Comparison of ENCODE assay signal across 10 mouse cellular contexts in the genomic region with DNA sequence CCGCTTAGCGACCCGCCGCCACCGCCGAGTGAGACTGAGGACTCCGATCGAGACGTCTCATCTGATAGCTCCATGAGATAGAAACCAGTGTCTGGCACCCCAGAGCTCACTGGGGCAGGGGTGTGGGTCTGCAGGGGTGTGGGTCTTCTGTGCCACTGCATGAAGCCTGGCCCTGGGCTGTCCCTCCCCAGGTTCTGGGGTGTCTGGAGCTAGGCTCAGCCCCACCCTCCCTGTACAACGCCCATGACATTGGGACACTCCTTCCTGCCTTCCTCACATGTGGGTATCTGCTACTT. TPM values are rescaled to one million over a fixed set of nuclear protein-coding genes. Genes with fewer than 3 reads are reported as not detected.
DNase-seq lines count a peak whose midpoint lies in the region; ATAC-seq and TF ChIP-seq lines count a peak whose summit lies in the region.
"Had no signal": no experiment of that assay in that cellular context is flagged by ENCODE, and none has a peak within 500 bp of the region (broad histone marks: within the 10 kb centered on the region; RNA-seq: fewer than 3 reads in every experiment).

No protein-coding gene starts in this region.

- no peak for ATAC-seq in forebrain, embryonic 16.5 days
- no peak for ATAC-seq in lung, embryonic 16.5 days (ENCODE audit: low read depth)
- ATAC-seq in forebrain, embryonic 15.5 days (replicated peaks) = no peak
- no peak for ATAC-seq in liver, postnatal 0 days
- ATAC-seq in megakaryocyte-erythroid progenitor cell, adult 5-6 weeks (replicated peaks; ENCODE audit: low FRiP score, low TSS enrichment, poor library complexity, severe bottlenecking) = no peak

- H3K27me3 ChIP-seq in forebrain, embryonic 10.5 days (ENCODE audit: poor library complexity, severe bottlenecking) = no peaks in the 10 kb centered on the region
- H3K27me3 ChIP-seq in forebrain, embryonic 16.5 days (replicated peaks; ENCODE audit: control insufficient read depth, insufficient read depth, low read length) = no peaks in the 10 kb centered on the region
- no peaks in the 10 kb centered on the region for H3K27me3 ChIP-seq in lung, embryonic 16.5 days (ENCODE audit: control insufficient read depth, insufficient read depth, low read depth, low read length)
- H3K27me3 ChIP-seq in forebrain, embryonic 15.5 days = no peaks in the 10 kb centered on the region
- no peaks in the 10 kb centered on the region for H3K27me3 ChIP-seq in liver, postnatal 0 days (ENCODE audit: insufficient read depth, low read length)

- H3K4me1 ChIP-seq in forebrain, embryonic 10.5 days = peaks cover 73% of the 10 kb centered on the region
- peaks cover 19% of the 10 kb centered on the region for H3K4me1 ChIP-seq in forebrain, embryonic 16.5 days (replicated peaks; ENCODE audit: control insufficient read depth, insufficient read depth, low read length)
- H3K4me1 ChIP-seq in lung, embryonic 16.5 days (replicated peaks; ENCODE audit: control insufficient read depth, insufficient read depth, low read length) = peaks cover 16% of the 10 kb centered on the region
- H3K4me1 ChIP-seq in forebrain, embryonic 15.5 days = peaks cover 40% of the 10 kb centered on the region
- H3K4me1 ChIP-seq in liver, postnatal 0 days (ENCODE audit: insufficient read depth) = peaks cover 26% of the 10 kb centered on the region

- no peak overlapping the region for H3K9ac ChIP-seq in forebrain, embryonic 16.5 days (replicated peaks; ENCODE audit: low read depth, low read length)
- no peak overlapping the region; the same call in 1 of the 2 replicates for H3K9ac ChIP-seq in lung, embryonic 16.5 days (ENCODE audit: low read length)
- H3K9ac ChIP-seq in forebrain, embryonic 15.5 days (replicated peaks) = no peak overlapping the region
- no peak overlapping the region for H3K9ac ChIP-seq in liver, postnatal 0 days (replicated peaks)

- no peak for TF ChIP-seq EP300 in liver, postnatal 0 days (IDR thresholded peaks at IDR 0.05; ENCODE audit: low read depth)

- peak overlapping the region; percentile 32; the same call in 1 of the 2 replicates for H3K27ac ChIP-seq in forebrain, embryonic 10.5 days
- no peak overlapping the region for H3K27ac ChIP-seq in forebrain, embryonic 16.5 days (ENCODE audit: low read length)
- peak overlapping the region; percentile 33; the same call in 1 of the 2 replicates for H3K27ac ChIP-seq in lung, embryonic 16.5 days (ENCODE audit: low read length)
- peak overlapping the region; percentile 40 for H3K27ac ChIP-seq in forebrain, embryonic 15.5 days (replicated peaks)
- H3K27ac ChIP-seq in liver, postnatal 0 days (ENCODE audit: low read depth) = peak overlapping the region; percentile 34; the same call in 1 of the 2 replicates

- H3K4me3 ChIP-seq in forebrain, embryonic 10.5 days = peak overlapping the region; percentile 24
- H3K4me3 ChIP-seq in forebrain, embryonic 16.5 days (replicated peaks; ENCODE audit: low read length) = no peak overlapping the region
- no peak overlapping the region for H3K4me3 ChIP-seq in lung, embryonic 16.5 days (ENCODE audit: low read length)
- no peak overlapping the region for H3K4me3 ChIP-seq in forebrain, embryonic 15.5 days
- no peak overlapping the region for H3K4me3 ChIP-seq in liver, postnatal 0 days (ENCODE audit: low read depth, low read length)
- H3K4me3 ChIP-seq: erythroblast, embryonic 14.5 days had no signal

- peaks cover 93% of the 10 kb centered on the region for H3K36me3 ChIP-seq in forebrain, embryonic 10.5 days (replicated peaks)
- H3K36me3 ChIP-seq in forebrain, embryonic 16.5 days (ENCODE audit: control insufficient read depth, insufficient read depth) = peaks cover 13% of the 10 kb centered on the region
- peaks cover 25% of the 10 kb centered on the region for H3K36me3 ChIP-seq in lung, embryonic 16.5 days (ENCODE audit: control insufficient read depth, insufficient read depth, low read length)
- H3K36me3 ChIP-seq in forebrain, embryonic 15.5 days = peaks cover 45% of the 10 kb centered on the region
- H3K36me3 ChIP-seq in liver, postnatal 0 days (replicated peaks; ENCODE audit: insufficient read depth, low read length) = peaks cover 37% of the 10 kb centered on the region

- TF ChIP-seq CTCF in liver, postnatal 0 days (IDR thresholded peaks at IDR 0.05; ENCODE audit: low read depth) = no peak

- WGBS in forebrain, embryonic 10.5 days = 76% methylated on average over 10 of the region's 10 CpGs
- WGBS in forebrain, embryonic 16.5 days = 48% methylated on average over 10 of the region's 10 CpGs
- WGBS in lung, embryonic 16.5 days = 51% methylated on average over 10 of the region's 10 CpGs
- WGBS in forebrain, embryonic 15.5 days = 57% methylated on average over 10 of the region's 10 CpGs
- 45% methylated on average over 10 of the region's 10 CpGs for WGBS in liver, postnatal 0 days (ENCODE audit: insufficient replicate concordance)

- H3K9me3 ChIP-seq in forebrain, embryonic 10.5 days = no peaks in the 10 kb centered on the region
- H3K9me3 ChIP-seq in forebrain, embryonic 16.5 days (ENCODE audit: control insufficient read depth, low read length) = no peaks in the 10 kb centered on the region
- H3K9me3 ChIP-seq in lung, embryonic 16.5 days (ENCODE audit: control insufficient read depth, low read length) = no peaks in the 10 kb centered on the region
- H3K9me3 ChIP-seq in forebrain, embryonic 15.5 days = no peaks in the 10 kb centered on the region
- no peaks in the 10 kb centered on the region for H3K9me3 ChIP-seq in liver, postnatal 0 days (ENCODE audit: low read length)

- DNase-seq in forebrain, embryonic 10.5 days (ENCODE audit: extremely low spot score, low spot score) = no peak
- DNase-seq in lung, postnatal 14 days = no peak
- no peak for DNase-seq in liver, postnatal 0 days
- DNase-seq in layer of hippocampus, adult 9-10 months (ENCODE audit: low spot score) = no peak
- DNase-seq: thymus, postnatal 36 days had no signal

- no peak overlapping the region for H3K4me2 ChIP-seq in forebrain, embryonic 16.5 days (ENCODE audit: low read length)
- no peak overlapping the region for H3K4me2 ChIP-seq in lung, embryonic 16.5 days (ENCODE audit: low read depth, low read length)
- no peak overlapping the region for H3K4me2 ChIP-seq in forebrain, embryonic 15.5 days (replicated peaks)
- H3K4me2 ChIP-seq in liver, postnatal 0 days (ENCODE audit: low read depth, low read length) = no peak overlapping the region

RNA-seq across cellular contexts. Expression of a gene that starts 5.8 kb away (rescaled TPM):
- 3,225 and 3,313 TPM in 2 replicates for polyA plus RNA-seq in forebrain, embryonic 10.5 days (2016; fragmentation: Nextera tagmentation; extraction: Ambion mirVana)
- 1,297 and 1,346 TPM in 2 replicates for polyA plus RNA-seq in forebrain, embryonic 16.5 days (2015; fragmentation: Nextera tagmentation; extraction: Ambion mirVana)
- 1,562 and 1,631 TPM in 2 replicates for polyA plus RNA-seq in lung, embryonic 16.5 days (2015; fragmentation: Nextera tagmentation; extraction: Ambion mirVana)
- polyA plus RNA-seq in forebrain, embryonic 15.5 days (2015; fragmentation: Nextera tagmentation; extraction: Ambion mirVana) = 1,461 and 1,493 TPM in 2 replicates
- 1,355 and 1,565 TPM in 2 replicates for polyA plus RNA-seq in liver, postnatal 0 days (2015; fragmentation: Nextera tagmentation; extraction: Ambion mirVana)
- total RNA-seq in megakaryocyte-erythroid progenitor cell, adult 5-6 weeks (2014; fragmentation: Nextera tagmentation) = 900 and 1,346 TPM in 2 replicates
- 535 and 806 TPM in 2 replicates for total RNA-seq in megakaryocyte-erythroid progenitor cell, adult 5-6 weeks (2017)

RNA-seq across cellular contexts. Expression of a gene that starts 15.5 kb away (rescaled TPM):
- 9.2 and 10.0 TPM in 2 replicates for polyA plus RNA-seq in forebrain, embryonic 10.5 days (2016; fragmentation: Nextera tagmentation; extraction: Ambion mirVana)
- 17.3 and 19.3 TPM in 2 replicates for polyA plus RNA-seq in forebrain, embryonic 16.5 days (2015; fragmentation: Nextera tagmentation; extraction: Ambion mirVana)
- polyA plus RNA-seq in lung, embryonic 16.5 days (2015; fragmentation: Nextera tagmentation; extraction: Ambion mirVana) = 5.5 and 7.2 TPM in 2 replicates
- polyA plus RNA-seq in forebrain, embryonic 15.5 days (2015; fragmentation: Nextera tagmentation; extraction: Ambion mirVana) = 18.9 and 21.0 TPM in 2 replicates
- polyA plus RNA-seq in liver, postnatal 0 days (2015; fragmentation: Nextera tagmentation; extraction: Ambion mirVana) = 4.2 and 4.8 TPM in 2 replicates
- 18.3 and 22.7 TPM in 2 replicates for total RNA-seq in megakaryocyte-erythroid progenitor cell, adult 5-6 weeks (2014; fragmentation: Nextera tagmentation)
- 10.3 and 12.8 TPM in 2 replicates for total RNA-seq in megakaryocyte-erythroid progenitor cell, adult 5-6 weeks (2017)

RNA-seq across cellular contexts. Expression of a gene that starts 28.8 kb away (rescaled TPM):
- polyA plus RNA-seq in forebrain, embryonic 10.5 days (2016; fragmentation: Nextera tagmentation; extraction: Ambion mirVana) = 101 and 103 TPM in 2 replicates
- polyA plus RNA-seq in forebrain, embryonic 16.5 days (2015; fragmentation: Nextera tagmentation; extraction: Ambion mirVana) = 54.4 and 55.3 TPM in 2 replicates
- 44.5 and 52.5 TPM in 2 replicates for polyA plus RNA-seq in lung, embryonic 16.5 days (2015; fragmentation: Nextera tagmentation; extraction: Ambion mirVana)
- polyA plus RNA-seq in forebrain, embryonic 15.5 days (2015; fragmentation: Nextera tagmentation; extraction: Ambion mirVana) = 51.1 and 51.8 TPM in 2 replicates
- 23.2 and 24.8 TPM in 2 replicates for polyA plus RNA-seq in liver, postnatal 0 days (2015; fragmentation: Nextera tagmentation; extraction: Ambion mirVana)
- total RNA-seq in megakaryocyte-erythroid progenitor cell, adult 5-6 weeks (2014; fragmentation: Nextera tagmentation) = 92.2 and 114 TPM in 2 replicates
- total RNA-seq in megakaryocyte-erythroid progenitor cell, adult 5-6 weeks (2017) = 108 and 125 TPM in 2 replicates

RNA-seq across cellular contexts. Expression of a gene that starts 31.0 kb away (rescaled TPM):
- 271 and 274 TPM in 2 replicates for polyA plus RNA-seq in forebrain, embryonic 10.5 days (2016; fragmentation: Nextera tagmentation; extraction: Ambion mirVana)
- polyA plus RNA-seq in forebrain, embryonic 16.5 days (2015; fragmentation: Nextera tagmentation; extraction: Ambion mirVana) = 91.4 and 91.6 TPM in 2 replicates
- 123 and 135 TPM in 2 replicates for polyA plus RNA-seq in lung, embryonic 16.5 days (2015; fragmentation: Nextera tagmentation; extraction: Ambion mirVana)
- polyA plus RNA-seq in forebrain, embryonic 15.5 days (2015; fragmentation: Nextera tagmentation; extraction: Ambion mirVana) = 98.5 and 99.5 TPM in 2 replicates
- polyA plus RNA-seq in liver, postnatal 0 days (2015; fragmentation: Nextera tagmentation; extraction: Ambion mirVana) = 33.5 and 39.1 TPM in 2 replicates
- total RNA-seq in megakaryocyte-erythroid progenitor cell, adult 5-6 weeks (2014; fragmentation: Nextera tagmentation) = 285 and 384 TPM in 2 replicates
- total RNA-seq in megakaryocyte-erythroid progenitor cell, adult 5-6 weeks (2017) = 186 and 262 TPM in 2 replicates

RNA-seq across cellular contexts. Expression of a gene that starts 31.1 kb away (rescaled TPM):
- 232 and 239 TPM in 2 replicates for polyA plus RNA-seq in forebrain, embryonic 10.5 days (2016; fragmentation: Nextera tagmentation; extraction: Ambion mirVana)
- 137 and 140 TPM in 2 replicates for polyA plus RNA-seq in forebrain, embryonic 16.5 days (2015; fragmentation: Nextera tagmentation; extraction: Ambion mirVana)
- polyA plus RNA-seq in lung, embryonic 16.5 days (2015; fragmentation: Nextera tagmentation; extraction: Ambion mirVana) = 216 and 226 TPM in 2 replicates
- 155 and 158 TPM in 2 replicates for polyA plus RNA-seq in forebrain, embryonic 15.5 days (2015; fragmentation: Nextera tagmentation; extraction: Ambion mirVana)
- 210 and 215 TPM in 2 replicates for polyA plus RNA-seq in liver, postnatal 0 days (2015; fragmentation: Nextera tagmentation; extraction: Ambion mirVana)
- 163 and 194 TPM in 2 replicates for total RNA-seq in megakaryocyte-erythroid progenitor cell, adult 5-6 weeks (2014; fragmentation: Nextera tagmentation)
- 120 and 151 TPM in 2 replicates for total RNA-seq in megakaryocyte-erythroid progenitor cell, adult 5-6 weeks (2017)
